Mouse (Mus musculus) cortical plate, adult 2 months (tissue): ENCODE results near the gene Mindy4b-ps. TPM values are rescaled to one million over a fixed set of nuclear protein-coding genes. Genes with fewer than 3 reads are reported as not detected.

Source experiments
- H3K27ac ChIP-seq: fragments of 200-500 bp; 2 replicates; pipeline ENCODE4 v1.5.1; 2012; ENCODE audit warnings: low read length, control low read depth, inconsistent platforms; ENCODE audit not compliant: insufficient read depth
- H3K4me1 ChIP-seq: fragments of 200-500 bp; 2 replicates; pipeline ENCODE4 v1.6.1; 2011; ENCODE audit warnings: low read length; ENCODE audit not compliant: control insufficient read depth, insufficient read depth
- H3K4me3 ChIP-seq: fragments of 200-500 bp; 2 replicates; pipeline ENCODE4 v1.5.1; 2011; ENCODE audit warnings: mild to moderate bottlenecking, low read length, control low read depth; ENCODE audit not compliant: insufficient read depth
- CTCF ChIP-seq: fragments of 200-500 bp; IDR thresholded peaks from 2 replicates; pipeline ENCODE4 v1.5.1; 2011; ENCODE audit warnings: mild to moderate bottlenecking, control low read depth, low read length; ENCODE audit not compliant: insufficient read depth; ENCODE audit errors: extremely low read depth
- POLR2A ChIP-seq: fragments of 200-500 bp; IDR thresholded peaks from 2 replicates; pipeline ENCODE4 v1.6.1; 2011; ENCODE audit warnings: mild to moderate bottlenecking, low read length, control low read depth; ENCODE audit not compliant: insufficient read depth; ENCODE audit errors: extremely low read depth
- polyA plus RNA-seq: library from polyadenylated mRNA; depleted of rRNA; stranded (reverse); fragments of >200 nt; gene quantifications from 2 replicates; pipeline ENCODE4 v1.2.3, GENCODE M21; 2012

Gene Mindy4b-ps
- polyA plus RNA-seq, 1 experiment = 2.2 TPM

DNA sequence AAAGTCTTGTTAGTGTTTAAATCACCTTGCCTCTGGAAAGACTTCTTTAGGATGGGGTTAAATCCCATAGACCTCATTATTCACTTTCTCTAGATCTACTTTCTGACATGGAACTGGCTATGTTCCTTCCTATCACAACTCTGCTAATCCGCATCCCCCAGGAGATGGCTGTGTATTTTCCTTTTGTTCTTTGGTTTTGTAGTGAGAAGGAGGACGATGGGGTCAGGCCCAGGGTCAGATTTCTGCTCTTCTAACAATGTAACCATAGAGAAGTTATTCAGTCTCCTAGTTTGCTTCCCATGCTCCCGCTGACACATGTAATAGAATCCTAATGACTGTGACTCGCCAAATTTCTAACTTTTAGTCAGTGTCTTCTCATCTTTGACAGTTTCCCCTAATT is 4.2 kb upstream of the Mindy4b-ps start:
- Histone ChIP-seq H3K27ac (no peak overlapping the region), H3K4me3 (no peak overlapping the region), H3K4me1 (no peaks in the 10 kb centered on the region; the same call in 1 of the 2 replicates)
- TF ChIP-seq CTCF = no peak
- TF ChIP-seq POLR2A = no peak

DNA sequence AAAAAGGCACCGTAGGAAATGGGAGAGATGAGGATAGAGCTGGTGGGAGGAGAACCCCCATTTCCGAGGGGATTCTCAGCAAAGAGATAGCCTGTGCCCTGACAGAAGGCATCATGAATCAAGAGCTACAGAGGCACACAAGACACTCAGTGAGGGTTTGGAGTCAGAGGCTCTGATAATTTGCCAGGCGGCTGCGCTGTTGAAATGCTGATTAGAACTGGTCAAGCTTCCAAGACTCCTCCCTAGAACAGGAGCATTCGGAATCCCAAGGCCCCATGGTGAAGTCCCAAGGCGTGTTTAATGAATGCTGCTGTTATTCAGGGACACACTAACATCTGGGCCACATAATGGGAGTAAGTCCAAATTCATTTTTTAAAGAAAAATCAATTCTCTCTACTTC is 4.8 kb downstream of the Mindy4b-ps start:
- H3K4me3 ChIP-seq = no peak overlapping the region
- no peak overlapping the region for H3K27ac ChIP-seq
- no peaks in the 10 kb centered on the region for H3K4me1 ChIP-seq
- TF ChIP-seq POLR2A = no peak
- no peak for TF ChIP-seq CTCF

DNA sequence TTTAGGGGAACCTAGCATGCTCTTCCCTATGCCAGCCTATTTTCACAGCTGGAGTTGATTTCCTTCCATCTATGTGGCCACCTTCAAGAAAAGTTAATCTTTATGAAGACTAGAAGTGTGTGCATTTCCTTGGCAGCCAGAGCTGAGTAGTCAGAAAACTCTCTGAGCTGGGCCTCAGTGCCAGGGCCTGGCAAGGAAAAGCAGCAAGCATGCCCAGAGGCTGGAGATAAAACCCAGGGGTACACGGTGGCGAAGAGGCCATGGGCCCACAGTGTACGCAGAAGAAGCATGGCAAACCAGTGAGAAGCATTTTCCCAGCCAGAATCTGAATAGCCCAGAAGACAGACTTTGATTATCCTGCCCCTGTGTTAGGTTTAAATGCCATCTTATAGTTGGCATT is 7.9 kb downstream of the Mindy4b-ps start:
- Histone ChIP-seq H3K4me1 (no peaks in the 10 kb centered on the region), H3K4me3 (no peak overlapping the region), H3K27ac (no peak overlapping the region)
- no peak for TF ChIP-seq CTCF
- TF ChIP-seq POLR2A = no peak

DNA sequence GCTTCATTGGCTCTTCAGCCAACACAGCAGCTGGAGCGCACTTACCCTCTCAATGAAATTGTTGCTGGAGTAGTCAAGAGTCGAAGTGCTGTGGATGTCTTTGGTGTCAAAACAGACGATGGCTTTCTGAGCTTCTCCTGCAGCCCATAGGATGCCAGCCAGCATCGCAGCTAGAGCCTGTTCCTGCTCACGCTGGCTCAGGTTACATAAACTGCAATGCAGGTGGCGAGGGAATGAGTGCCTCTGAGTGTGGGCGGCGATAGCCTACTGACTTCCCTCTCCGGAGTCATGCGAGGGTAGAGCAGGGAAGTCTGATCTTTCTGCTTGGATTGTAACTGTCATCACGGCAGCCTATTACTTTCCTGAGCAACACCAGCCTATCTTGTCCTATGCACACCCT is 11.8 kb downstream of the Mindy4b-ps start:
- H3K27ac ChIP-seq = no peak overlapping the region
- no peak overlapping the region for H3K4me3 ChIP-seq
- H3K4me1 ChIP-seq = no peaks in the 10 kb centered on the region
- TF ChIP-seq POLR2A (no peak), CTCF (no peak)

DNA sequence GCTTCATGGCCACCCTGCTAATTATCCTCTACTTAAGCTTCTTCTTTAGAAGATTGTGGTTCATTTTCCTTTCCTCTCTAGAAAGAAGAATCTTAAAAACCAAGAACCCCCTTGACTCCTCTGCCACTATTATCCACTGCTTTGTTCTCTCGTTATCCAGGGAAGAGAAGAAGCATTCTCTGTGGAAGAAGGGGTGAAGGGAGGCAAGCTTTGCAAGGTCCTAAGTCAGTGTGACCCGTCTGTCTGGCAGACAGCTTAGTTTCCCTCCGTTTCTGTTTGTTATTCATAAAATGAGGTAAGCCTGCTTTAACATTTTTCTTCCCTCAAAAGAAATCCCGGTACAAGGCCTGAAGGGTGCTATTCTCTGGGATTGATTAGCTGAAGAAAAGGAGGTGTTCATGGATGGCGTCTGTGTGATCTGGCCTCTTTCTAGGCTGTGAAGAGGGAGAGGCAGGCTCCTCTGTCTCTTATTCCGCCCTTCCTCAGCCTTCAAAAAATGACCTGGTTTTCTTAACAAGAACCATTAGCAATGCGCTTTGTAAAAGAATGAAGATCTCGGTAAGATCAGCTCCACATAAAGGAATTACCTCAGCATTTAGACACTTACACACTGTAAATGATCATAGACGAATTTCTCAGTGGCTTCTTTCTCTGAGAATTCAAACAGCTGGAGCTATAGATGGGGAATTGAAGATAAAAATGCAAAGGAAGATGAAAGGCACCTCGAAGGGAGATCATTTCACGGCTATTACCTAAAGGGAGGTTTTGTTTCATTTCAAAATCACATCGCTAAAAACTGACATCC is 12.8 kb downstream of the Mindy4b-ps start:
- Histone ChIP-seq H3K4me1 (no peaks in the 10 kb centered on the region), H3K27ac (no peak overlapping the region), H3K4me3 (no peak overlapping the region)
- no peak for TF ChIP-seq CTCF
- TF ChIP-seq POLR2A = no peak

DNA sequence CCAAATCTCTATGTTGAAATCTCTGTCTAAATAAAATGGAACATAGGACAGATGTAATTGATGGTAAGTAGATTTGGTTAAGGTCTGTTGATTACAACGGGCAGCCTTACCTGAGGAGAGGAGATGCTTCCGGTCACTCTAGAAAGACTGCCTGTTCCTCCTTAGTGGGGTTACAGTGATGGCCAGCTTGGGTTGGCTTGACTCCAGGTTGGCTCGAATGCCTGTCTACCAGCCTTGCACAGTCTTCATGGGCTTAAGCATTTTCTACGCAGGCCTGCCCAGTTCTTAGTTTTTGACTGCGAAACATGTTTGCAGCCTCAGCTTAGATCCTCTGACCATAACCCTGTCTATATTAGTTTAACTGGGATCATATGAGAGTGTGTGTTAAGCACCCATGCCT is 13.5 kb downstream of the Mindy4b-ps start:
- no peaks in the 10 kb centered on the region for H3K4me1 ChIP-seq
- TF ChIP-seq CTCF (no peak), POLR2A (no peak)
- no peak overlapping the region for H3K27ac ChIP-seq
- H3K4me3 ChIP-seq = no peak overlapping the region

DNA sequence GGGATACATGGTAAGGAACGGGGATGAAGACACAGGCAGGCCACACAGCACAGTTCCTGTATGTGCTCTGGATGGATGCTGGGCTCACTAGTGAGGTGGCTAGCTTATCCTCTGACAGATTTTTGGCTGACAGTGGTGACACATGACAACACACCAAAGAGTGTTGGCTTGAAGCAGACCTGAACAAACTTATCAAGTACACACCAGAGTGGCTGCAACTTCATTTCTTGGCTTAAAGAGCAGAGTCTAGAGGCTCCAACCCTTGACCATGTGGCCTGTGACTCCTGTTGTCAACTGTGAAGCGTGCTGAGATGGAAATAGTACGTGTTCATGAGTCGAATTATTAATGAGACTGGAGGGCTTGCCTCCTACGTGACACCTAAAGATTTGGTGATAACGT is 17.4 kb downstream of the Mindy4b-ps start:
- Histone ChIP-seq H3K27ac (no peak overlapping the region), H3K4me1 (no peaks in the 10 kb centered on the region), H3K4me3 (no peak overlapping the region)
- no peak for TF ChIP-seq CTCF
- TF ChIP-seq POLR2A = no peak

DNA sequence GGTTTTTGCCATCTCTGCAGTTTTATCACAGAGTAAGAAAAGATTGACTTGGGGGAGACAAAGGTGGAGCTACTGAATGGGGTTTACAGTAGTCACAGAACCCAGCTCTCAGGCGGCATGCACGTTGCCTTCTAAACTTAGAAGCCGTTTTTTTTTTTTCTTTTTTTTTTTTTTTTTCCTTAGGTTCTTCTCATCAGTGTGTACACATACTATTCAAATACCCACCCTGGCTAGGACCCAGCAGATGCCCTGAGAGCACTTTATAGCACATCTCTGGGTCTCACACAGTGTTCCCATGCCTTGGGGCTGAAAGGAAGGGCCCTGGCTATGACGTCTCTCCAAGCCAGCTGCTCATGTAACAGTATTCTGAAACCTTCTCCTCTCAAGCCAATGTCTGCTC is 23.4 kb downstream of the Mindy4b-ps start:
- Histone ChIP-seq H3K4me3 (no peak overlapping the region), H3K4me1 (no peaks in the 10 kb centered on the region; the same call in 1 of the 2 replicates), H3K27ac (no peak overlapping the region)
- TF ChIP-seq POLR2A (no peak), CTCF (no peak)

DNA sequence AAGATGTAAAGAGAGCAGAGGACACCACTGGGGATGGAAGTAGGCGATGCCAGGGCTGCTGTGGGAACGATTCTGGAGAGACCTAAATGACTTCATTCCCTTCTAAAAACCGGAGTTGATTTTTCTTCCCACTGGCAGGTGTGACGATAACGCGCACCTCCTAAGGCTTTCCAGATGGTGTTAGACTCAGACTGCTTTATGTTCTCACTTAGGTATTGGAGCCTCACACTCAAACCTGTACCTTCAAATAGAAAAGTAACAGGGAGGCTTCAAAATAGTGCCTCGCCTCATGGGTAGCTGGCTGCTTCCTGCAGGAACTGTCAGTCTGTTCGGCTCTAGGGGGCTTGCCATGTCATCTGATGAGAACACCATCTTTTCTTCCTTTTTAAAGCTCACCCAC is 23.9 kb downstream of the Mindy4b-ps start:
- no peak for TF ChIP-seq CTCF
- no peak for TF ChIP-seq POLR2A
- H3K27ac ChIP-seq = no peak overlapping the region
- no peak overlapping the region for H3K4me3 ChIP-seq
- H3K4me1 ChIP-seq = no peaks in the 10 kb centered on the region; the same call in 1 of the 2 replicates

DNA sequence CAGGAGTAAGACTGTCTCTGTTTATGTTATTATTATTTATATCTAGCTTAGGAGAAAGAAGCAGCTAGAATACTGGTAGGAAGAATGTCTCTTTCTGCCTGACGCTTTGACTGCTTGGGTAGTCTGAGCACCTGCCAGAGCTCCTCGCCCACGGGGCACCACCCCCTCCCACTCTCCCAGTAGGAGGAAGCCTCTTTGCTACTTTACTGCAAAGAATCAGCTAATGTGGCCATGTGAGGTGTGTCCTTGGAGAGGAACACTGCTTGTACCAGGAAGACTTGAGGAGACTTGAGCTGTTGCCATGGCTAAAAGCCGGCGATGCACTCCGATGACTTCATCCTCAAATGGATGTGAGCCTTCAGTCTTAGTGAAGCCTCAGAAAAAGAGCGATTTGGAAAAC is 32.6 kb downstream of the Mindy4b-ps start:
- TF ChIP-seq POLR2A (no peak), CTCF (no peak)
- no peak overlapping the region for H3K27ac ChIP-seq
- no peak overlapping the region for H3K4me3 ChIP-seq
- no peaks in the 10 kb centered on the region; the same call in 1 of the 2 replicates for H3K4me1 ChIP-seq

DNA sequence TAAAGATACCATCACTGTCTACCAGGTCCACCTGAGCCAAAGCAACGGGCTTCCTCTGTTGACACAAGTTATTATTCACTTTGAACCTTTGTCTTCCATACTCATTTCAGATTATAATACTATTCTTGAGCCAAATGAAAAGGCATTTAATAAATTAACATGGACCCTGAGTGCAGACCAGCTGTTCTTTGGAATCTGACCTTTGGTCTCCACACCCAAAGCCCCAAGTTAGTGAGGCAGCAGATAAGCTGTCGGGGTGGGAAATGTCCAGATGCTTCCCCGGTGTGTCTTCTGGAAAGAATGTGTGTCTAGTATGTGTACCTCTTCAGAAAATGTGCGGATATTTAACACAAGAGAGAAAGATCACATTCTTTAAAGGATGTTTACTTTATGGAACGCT is 33.1 kb downstream of the Mindy4b-ps start:
- H3K27ac ChIP-seq = no peak overlapping the region
- H3K4me3 ChIP-seq = no peak overlapping the region
- TF ChIP-seq CTCF (no peak), POLR2A (no peak)
- no peaks in the 10 kb centered on the region; the same call in 1 of the 2 replicates for H3K4me1 ChIP-seq
